Mouse (Mus musculus): Measurements from ENCODE around the gene Wbp11.

Gene Wbp11

DNA sequence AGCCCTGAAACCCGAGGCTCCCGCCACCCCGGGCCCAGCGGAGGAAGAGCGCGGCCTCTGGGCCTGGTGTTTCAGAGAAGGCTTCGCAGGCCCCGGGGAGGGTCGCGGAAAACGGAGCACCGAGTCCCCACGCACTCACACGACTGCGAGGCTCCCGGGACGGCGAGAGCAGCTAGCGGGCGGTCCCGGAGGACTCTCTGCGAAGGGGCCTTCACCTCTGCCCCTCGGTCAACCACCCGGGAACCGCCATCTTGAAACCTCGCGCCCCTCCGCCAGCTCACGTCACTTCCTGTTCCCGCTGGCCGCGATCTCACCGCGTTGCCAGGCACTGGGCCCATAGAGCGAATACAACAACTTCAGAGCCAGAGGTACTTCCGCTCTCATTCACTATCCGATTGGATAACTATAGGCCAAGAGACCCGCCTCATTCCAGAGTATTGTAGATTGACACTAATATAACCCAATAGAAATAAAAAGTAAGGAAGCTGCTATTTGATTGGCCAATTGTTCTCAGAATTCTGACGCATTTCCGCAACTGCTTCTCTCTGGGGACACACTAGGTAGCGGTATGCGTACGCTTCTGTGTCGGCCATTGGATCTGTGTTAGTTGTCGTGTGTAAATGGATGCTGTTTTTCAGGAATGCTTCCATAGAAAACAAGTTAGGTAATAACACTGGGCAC, at the start of gene Wbp11:
Gene Wbp11 (minus strand): TSS at position 353 of the 681 bp plus-strand sequence.
- DNase-seq (ENCODE audit: low read depth): peak; percentile 93

GRCm38 (mm10) chr6:136875670-136876069, 47.6 kb upstream of the Wbp11 start, which contains the start of gene Mgp:
TSS of gene Mgp (minus strand) at chr6:136875823.
- no peak for DNase-seq (ENCODE audit: low read depth)

DNA sequence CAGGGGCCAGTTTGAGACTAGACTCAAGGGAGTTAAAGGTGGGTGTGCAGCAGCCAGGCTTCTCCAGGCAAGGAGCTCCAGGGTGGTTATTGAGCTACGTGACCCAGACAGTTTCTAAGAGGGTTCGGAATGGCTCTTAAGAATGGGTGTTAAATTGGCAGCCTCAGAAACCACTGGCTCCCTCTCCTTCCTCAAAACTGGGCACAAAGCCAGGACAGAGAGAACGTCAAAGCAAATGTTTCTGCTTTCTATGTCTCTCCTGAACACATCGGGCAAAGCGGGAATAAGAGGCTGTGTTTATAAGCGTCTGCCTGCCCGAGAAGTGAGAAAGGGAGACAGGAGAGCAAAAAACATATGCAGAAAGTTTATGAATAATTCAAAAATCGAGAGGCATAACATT, 46.6 kb upstream of the Wbp11 start:
- DNase-seq (ENCODE audit: low read depth): no peak

DNA sequence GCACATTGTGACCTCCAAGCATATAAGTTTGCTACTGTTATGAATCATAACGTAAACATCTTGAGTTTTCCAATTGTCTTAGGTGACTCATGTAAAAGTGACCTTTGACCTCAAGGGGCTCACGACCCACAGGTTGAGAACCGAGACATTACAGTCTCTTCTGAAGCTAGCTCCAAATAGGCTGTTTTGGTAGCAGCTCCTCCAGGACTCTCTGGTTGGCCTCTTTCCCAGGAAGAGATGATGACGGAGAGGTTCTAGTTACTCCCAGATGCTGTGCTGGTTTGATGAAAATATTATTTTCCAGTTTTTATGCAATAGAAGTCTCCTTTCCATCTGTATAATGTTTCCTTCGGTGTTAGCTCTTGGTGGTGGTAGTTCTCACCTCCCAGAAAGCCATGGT, 40.9 kb upstream of the Wbp11 start:
- DNase-seq (ENCODE audit: low read depth): no peak

- no peak for DNase-seq (ENCODE audit: low read depth)
Observed at GRCm38 (mm10) chr6:136866150-136866549, 38.1 kb upstream of the Wbp11 start.

GRCm38 (mm10) chr6:136865360-136865759, 37.3 kb upstream of the Wbp11 start:
- no peak for DNase-seq (ENCODE audit: low read depth)

DNA sequence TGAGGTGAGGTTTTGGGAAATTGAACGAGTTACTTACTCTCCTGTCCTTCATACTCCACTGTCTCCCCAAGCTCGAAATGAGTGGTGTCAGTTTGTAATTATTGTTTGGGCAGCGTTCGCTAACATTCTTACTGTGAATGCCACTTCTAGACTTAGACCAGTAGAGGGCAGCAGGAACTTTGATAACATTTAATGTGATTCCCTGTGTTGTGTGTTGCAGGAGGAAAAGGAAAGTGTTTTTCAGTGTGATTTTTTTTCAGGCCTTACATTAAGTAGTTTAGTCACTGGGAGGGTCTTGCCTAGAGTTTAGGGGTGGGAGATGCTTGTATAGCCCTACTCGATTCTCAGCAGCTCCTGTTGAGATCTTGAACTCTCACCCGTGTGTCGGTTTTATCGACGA, 33.0 kb upstream of the Wbp11 start:
- peak; percentile 35 for DNase-seq (ENCODE audit: low read depth)

DNA sequence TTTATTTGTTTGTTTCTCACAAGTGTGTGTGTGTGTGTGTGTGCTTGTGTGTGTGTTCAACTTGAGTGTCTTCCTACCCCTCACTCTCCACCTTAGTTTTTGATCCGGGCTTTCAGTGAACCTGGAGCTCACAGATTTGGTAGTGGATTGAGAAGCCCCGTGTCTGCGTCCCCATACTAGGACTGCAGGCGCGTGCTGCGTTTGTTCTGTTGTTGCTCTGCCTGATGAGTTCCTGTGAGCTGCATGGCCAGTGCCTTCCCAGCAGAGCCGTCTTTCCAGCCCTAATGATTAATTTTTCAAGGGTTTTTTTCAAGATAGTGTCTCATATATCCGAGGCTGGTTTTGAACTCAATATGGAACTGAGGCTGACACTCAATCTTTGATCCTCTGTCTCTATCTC, 30.4 kb upstream of the Wbp11 start:
- DNase-seq (ENCODE audit: low read depth): no peak

- DNase-seq (ENCODE audit: low read depth): no peak
Observed at GRCm38 (mm10) chr6:136857873-136858260, 29.8 kb upstream of the Wbp11 start.

GRCm38 (mm10) chr6:136857186-136857872, 29.3 kb upstream of the Wbp11 start, which contains the start of gene Art4:
TSS of gene Art4 (minus strand) at chr6:136857733.
- DNase-seq (ENCODE audit: low read depth): peak; percentile 92

GRCm38 (mm10) chr6:136856071-136856636, 28.1 kb upstream of the Wbp11 start:
- peak; percentile 73 for DNase-seq (ENCODE audit: low read depth)

DNA sequence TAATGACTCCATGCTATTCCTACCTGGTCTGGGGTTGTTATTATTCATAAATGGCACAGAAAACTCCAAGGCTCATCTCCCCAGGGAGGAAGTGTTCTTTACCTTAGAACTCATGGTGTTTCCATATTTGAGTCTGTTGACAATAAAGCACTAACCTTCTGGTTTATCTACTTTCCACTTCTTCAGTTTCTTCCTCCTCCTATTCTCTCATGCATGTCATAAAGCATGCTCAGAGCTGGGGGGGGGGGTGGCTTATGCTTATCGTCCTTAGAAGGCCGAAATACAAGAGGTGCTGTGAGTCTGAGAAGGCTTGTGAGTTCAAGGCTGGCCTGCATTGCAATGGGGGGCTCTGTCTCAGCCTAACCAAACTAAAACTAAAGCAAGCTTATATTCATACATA, 27.1 kb upstream of the Wbp11 start:
- DNase-seq (ENCODE audit: low read depth): no peak

DNA sequence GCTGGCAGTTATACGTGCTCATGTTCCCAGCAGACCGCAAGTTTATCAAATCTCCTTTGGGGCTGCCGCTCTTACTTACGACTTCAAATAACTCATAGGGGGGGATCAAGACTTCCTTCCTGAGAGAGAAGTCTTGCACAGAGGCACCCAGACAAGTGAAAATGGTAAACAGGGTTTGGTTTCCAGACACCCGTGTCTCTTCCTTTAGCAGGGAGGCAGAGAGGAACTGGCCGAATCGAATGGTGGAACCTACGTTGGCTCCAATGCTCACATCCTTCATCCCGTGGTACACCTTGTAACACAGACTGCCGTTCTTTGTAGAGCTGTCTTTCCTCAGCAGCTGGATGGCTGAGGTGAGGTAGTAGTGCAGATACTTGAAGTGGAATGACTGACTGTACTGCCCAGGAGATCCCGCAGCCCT, 26.3 kb upstream of the Wbp11 start:
- DNase-seq (ENCODE audit: low read depth): no peak

GRCm38 (mm10) chr6:136852762-136853161, 24.7 kb upstream of the Wbp11 start:
- DNase-seq (ENCODE audit: low read depth): no peak

DNA sequence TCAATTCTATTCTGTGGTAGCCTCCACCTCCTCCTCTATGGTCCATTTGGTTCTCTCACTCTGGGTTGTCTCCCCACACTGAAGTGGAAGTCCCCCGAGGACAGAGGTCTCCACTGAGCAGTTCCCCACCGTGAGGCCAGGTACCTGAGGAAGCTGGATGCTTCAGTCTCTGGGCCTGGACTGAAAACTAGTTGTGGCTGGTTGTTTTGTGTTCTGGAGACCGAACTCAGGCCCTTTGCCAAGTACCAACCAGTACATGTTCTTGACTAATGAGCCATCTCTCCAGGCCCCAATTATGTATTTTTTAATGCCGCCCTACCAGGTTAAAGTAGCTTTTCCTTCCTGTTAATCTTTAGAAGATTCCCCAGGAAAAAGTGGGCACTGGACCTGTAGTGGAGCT, 24.3 kb upstream of the Wbp11 start:
- DNase-seq (ENCODE audit: low read depth): no peak

DNA sequence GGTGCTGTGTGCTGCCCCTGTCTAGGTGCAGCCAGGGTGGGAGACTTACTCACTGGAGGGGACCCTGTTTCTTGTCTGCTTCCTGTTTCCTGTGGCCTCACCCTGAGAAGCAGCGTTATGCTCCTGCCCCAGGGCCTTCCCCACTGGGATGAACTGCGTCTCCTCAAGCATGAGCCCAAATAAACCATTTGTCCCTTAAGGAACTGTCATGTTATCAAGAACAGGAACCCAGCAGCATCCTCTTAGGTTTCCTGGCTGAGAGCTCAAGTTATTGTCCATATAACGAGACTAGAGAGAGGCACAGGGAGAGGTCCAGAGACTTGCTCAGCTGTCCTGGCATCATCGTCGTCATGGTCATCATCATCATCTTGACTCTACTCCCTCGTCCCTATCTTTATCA, 22.2 kb upstream of the Wbp11 start:
- DNase-seq (ENCODE audit: low read depth): no peak

DNA sequence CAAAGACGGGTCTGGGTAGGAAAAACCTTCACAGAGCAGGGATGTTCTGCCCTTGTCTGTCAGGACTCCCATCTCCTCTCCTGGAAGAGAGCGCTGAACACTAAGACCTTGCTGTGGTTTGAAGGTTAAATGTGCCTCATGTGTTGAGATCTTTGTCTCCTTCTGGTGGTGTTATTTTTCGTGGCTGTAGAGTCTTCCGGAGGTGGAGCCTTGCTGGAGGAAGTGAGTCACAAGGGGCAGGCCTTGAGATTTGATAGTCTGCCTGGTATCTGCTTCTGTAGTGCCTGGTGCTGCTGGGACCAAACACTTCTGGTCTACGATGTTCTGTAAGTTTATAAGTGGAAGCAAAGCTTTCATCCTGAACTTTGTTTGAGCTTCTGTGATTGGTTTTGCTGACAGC, 20.9 kb upstream of the Wbp11 start:
- no peak for DNase-seq (ENCODE audit: low read depth)

DNA sequence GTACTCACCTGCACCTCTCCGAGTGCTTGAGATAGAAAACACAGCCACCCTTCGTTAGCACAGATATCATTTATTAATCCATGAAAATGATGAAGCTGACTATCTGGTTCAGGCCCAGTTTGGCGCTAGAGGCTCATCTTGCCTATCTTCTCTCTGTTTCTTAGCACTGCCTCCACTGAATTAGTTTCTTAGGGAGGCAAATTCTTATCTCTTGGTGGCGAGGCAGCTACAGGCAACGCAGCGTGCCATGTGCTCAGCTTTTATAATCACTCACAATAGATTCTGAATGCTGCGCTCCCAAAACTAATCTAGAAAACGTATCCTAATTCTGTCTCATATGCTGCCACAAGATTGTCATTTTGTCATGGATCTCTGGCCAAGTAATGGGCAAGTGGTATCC, 20.4 kb upstream of the Wbp11 start:
- DNase-seq (ENCODE audit: low read depth): no peak

GRCm38 (mm10) chr6:136847790-136848189, 19.8 kb upstream of the Wbp11 start:
- no peak for DNase-seq (ENCODE audit: low read depth)

DNA sequence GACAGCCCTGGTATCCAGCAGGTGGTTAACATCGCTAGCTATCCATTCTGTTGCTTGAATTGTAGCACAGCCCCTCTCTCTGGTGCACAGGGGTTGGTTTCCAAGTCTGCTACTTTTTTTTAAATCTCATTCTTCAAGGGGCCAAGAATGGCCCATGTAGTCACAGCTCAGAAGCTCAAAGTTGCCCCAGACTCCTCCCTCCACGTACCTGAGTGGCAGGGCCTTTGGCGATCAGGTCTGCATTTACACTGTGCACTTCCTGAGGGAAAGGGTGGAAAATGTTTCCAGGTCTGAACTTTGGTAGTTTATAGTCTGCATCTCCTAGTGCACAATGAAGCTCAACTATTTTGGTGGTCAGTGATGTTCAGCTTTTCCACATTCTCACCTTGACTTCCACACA, 19.2 kb upstream of the Wbp11 start:
- no peak for DNase-seq (ENCODE audit: low read depth)

DNA sequence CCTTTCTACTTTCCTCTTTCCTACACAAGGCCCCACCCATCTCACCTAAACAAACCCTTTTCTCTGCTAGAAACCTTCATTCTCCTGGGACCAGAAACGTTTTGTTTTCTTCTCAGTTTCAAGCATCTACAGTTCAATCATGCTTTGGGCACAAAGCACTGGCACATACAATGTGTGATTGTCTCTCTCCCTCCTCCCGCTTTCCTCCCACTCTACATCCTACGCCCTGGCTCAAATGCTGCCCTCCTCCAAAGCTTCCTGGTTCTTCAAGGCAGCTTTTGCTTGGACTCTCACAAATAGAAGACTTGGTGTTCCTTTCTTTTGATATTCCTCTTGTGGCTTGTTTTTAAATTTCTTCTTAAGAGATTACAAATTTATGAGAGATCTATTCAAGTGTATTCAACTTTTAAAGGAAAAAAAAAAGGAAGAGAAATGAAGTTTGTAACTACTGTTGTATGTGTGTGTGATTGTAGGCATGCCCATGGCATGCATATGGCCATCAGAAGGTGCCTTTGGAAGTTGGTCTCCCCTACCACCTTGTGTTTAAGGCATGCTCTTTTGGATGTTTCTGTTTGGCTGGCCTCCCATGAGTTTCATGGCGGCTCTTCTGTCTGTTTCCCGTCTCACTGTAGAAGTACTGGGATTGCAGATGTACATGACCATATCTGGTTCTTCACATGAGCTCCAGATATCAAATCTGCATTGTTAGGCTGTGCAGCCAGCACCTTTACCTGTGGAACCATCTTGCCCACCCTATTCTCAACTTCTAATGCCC, 17.9 kb upstream of the Wbp11 start:
- no peak for DNase-seq (ENCODE audit: low read depth)

- DNase-seq (ENCODE audit: low read depth): no peak
Observed at GRCm38 (mm10) chr6:136844903-136845302, 16.9 kb upstream of the Wbp11 start.

- DNase-seq (ENCODE audit: low read depth): no peak
Observed at GRCm38 (mm10) chr6:136837323-136837722, 9.3 kb upstream of the Wbp11 start.
